Mouse (Mus musculus): ENCODE measurements at regions not wholly inside any gene's neighbourhood (a gene's known extent, or its start where the extent isn't known, plus 50 kb on each side); places are given as distances from the start of the nearest gene placed in this dataset.

- H3K4me3 ChIP-seq (ENCODE audit: low read depth, low read length), result no peak overlapping the region
- H3K27me3 ChIP-seq (ENCODE audit: control insufficient read depth, insufficient read depth, low read length), result no peaks in the 10 kb centered on the region
- ATAC-seq (ENCODE audit: insufficient number of reproducible peaks, insufficient read depth, low FRiP score, low read depth), result no peak
- WGBS, result 83% methylated on average over 4 of the region's 4 CpGs
- H3K4me1 ChIP-seq (ENCODE audit: control insufficient read depth, insufficient read depth, low read length), result no peaks in the 10 kb centered on the region
- H3K9me3 ChIP-seq (ENCODE audit: control insufficient read depth, low read depth, low read length), result no peaks in the 10 kb centered on the region
- no peaks in the 10 kb centered on the region for H3K36me3 ChIP-seq (ENCODE audit: control insufficient read depth, insufficient read depth, low read length)
- H3K9ac ChIP-seq (replicated peaks; ENCODE audit: low read depth, low read length), result no peak overlapping the region
- no peak overlapping the region for H3K27ac ChIP-seq (ENCODE audit: low read length)
- H3K4me2 ChIP-seq (replicated peaks; ENCODE audit: low read depth, low read length), result no peak overlapping the region
Measured at GRCm38 (mm10) chr19:15047306-15047868, 449.5 kb upstream of the Tle4 start.

DNA sequence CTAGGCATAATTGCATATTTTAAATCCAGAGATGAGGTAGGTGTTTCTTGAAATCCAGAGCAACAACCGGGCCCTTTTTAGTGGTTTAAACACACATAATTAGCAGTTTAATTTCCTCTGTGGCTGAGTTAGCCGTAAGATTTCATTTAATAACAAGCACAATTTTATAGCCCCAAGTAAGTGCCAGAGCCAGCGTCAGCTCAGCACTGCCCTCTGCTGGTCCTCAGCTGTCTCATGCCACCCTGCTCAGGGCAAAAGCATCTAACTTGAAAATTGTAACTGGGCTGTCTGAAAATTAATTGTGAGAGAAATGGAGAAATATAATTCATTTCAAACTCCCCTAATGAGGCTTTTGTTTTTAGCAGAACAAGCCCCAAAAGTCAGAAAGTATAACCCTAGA lies 437.7 kb upstream of the Tle4 start:
- ATAC-seq (ENCODE audit: insufficient number of reproducible peaks, insufficient read depth, low FRiP score, low read depth), result no peak
- Histone ChIP-seq H3K4me2 (replicated peaks; ENCODE audit: low read depth, low read length) (no peak overlapping the region), H3K27ac (ENCODE audit: low read length) (no peak overlapping the region), H3K36me3 (ENCODE audit: control insufficient read depth, insufficient read depth, low read length) (no peaks in the 10 kb centered on the region), H3K27me3 (ENCODE audit: control insufficient read depth, insufficient read depth, low read length) (no peaks in the 10 kb centered on the region), H3K9ac (replicated peaks; ENCODE audit: low read depth, low read length) (no peak overlapping the region), H3K4me1 (ENCODE audit: control insufficient read depth, insufficient read depth, low read length) (no peaks in the 10 kb centered on the region), H3K9me3 (ENCODE audit: control insufficient read depth, low read depth, low read length) (no peaks in the 10 kb centered on the region), H3K4me3 (ENCODE audit: low read depth, low read length) (no peak overlapping the region)
- WGBS, result 15% methylated on average over 3 of the region's 3 CpGs

DNA sequence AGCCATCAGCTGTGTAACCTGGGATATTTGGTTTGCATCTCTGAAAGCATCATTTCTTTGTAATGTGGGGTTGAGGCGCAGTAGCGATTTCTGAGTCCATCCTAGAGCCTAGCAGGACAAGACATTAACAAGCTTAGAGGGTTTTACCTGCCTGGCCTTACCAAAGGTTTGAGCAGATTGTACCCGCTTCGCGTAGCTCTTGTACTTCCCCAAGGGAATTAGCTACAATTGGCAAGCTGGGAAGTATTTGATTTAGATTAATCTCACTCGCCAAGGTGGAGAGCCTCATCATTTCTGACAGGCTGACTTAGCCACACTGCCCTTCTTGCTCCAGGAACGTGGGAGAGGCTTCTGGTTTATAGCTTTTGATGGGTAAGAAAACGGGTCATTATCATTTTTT lies 436.1 kb upstream of the Tle4 start:
- Histone ChIP-seq H3K9me3 (ENCODE audit: control insufficient read depth, low read depth, low read length) (no peaks in the 10 kb centered on the region), H3K9ac (replicated peaks; ENCODE audit: low read depth, low read length) (no peak overlapping the region), H3K4me1 (ENCODE audit: control insufficient read depth, insufficient read depth, low read length) (no peaks in the 10 kb centered on the region), H3K36me3 (ENCODE audit: control insufficient read depth, insufficient read depth, low read length) (no peaks in the 10 kb centered on the region), H3K4me3 (ENCODE audit: low read depth, low read length) (no peak overlapping the region), H3K4me2 (replicated peaks; ENCODE audit: low read depth, low read length) (no peak overlapping the region), H3K27me3 (ENCODE audit: control insufficient read depth, insufficient read depth, low read length) (no peaks in the 10 kb centered on the region), H3K27ac (ENCODE audit: low read length) (no peak overlapping the region)
- ATAC-seq (ENCODE audit: insufficient number of reproducible peaks, insufficient read depth, low FRiP score, low read depth), result no peak
- WGBS, result 61% methylated on average over 8 of the region's 8 CpGs

- H3K4me2 ChIP-seq (replicated peaks; ENCODE audit: low read depth, low read length), result no peak overlapping the region
- ATAC-seq (ENCODE audit: insufficient number of reproducible peaks, insufficient read depth, low FRiP score, low read depth), result no peak
- H3K9ac ChIP-seq (replicated peaks; ENCODE audit: low read depth, low read length), result no peak overlapping the region
- no peaks in the 10 kb centered on the region for H3K27me3 ChIP-seq (ENCODE audit: control insufficient read depth, insufficient read depth, low read length)
- no peak overlapping the region for H3K4me3 ChIP-seq (ENCODE audit: low read depth, low read length)
- WGBS, result 76% methylated on average over 5 of the region's 5 CpGs
- no peak overlapping the region for H3K27ac ChIP-seq (ENCODE audit: low read length)
- no peaks in the 10 kb centered on the region for H3K9me3 ChIP-seq (ENCODE audit: control insufficient read depth, low read depth, low read length)
- no peaks in the 10 kb centered on the region for H3K4me1 ChIP-seq (ENCODE audit: control insufficient read depth, insufficient read depth, low read length)
- H3K36me3 ChIP-seq (ENCODE audit: control insufficient read depth, insufficient read depth, low read length), result no peaks in the 10 kb centered on the region
Measured at GRCm38 (mm10) chr19:15033396-15033795, 435.5 kb upstream of the Tle4 start.

GRCm38 (mm10) chr19:15032297-15032947 lies 434.6 kb upstream of the Tle4 start:
- Histone ChIP-seq H3K9ac (replicated peaks; ENCODE audit: low read depth, low read length) (no peak overlapping the region), H3K27ac (ENCODE audit: low read length) (no peak overlapping the region), H3K36me3 (ENCODE audit: control insufficient read depth, insufficient read depth, low read length) (no peaks in the 10 kb centered on the region), H3K4me2 (replicated peaks; ENCODE audit: low read depth, low read length) (no peak overlapping the region), H3K4me3 (ENCODE audit: low read depth, low read length) (no peak overlapping the region), H3K27me3 (ENCODE audit: control insufficient read depth, insufficient read depth, low read length) (no peaks in the 10 kb centered on the region), H3K9me3 (ENCODE audit: control insufficient read depth, low read depth, low read length) (no peaks in the 10 kb centered on the region), H3K4me1 (ENCODE audit: control insufficient read depth, insufficient read depth, low read length) (no peaks in the 10 kb centered on the region)
- WGBS, result 65% methylated on average over 9 of the region's 9 CpGs
- no peak for ATAC-seq (ENCODE audit: insufficient number of reproducible peaks, insufficient read depth, low FRiP score, low read depth)

DNA sequence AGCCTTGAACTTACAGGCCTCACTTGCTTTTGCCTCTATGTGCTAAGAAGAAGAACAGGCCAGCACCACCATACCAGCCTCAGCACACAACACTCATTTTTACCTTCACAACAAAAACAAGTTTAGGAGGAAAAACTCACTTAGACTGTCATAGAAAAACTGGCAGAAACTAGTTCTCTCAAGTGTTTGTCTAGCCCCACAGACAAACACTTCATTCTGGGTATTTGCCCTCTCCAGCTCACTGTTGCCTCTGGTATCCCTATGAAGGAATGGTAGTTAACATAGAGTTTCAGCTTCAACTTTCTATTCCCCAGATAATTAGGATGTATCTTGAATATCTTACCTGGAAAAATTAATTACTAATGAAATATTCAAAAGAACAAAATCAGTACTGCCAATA lies 433.6 kb upstream of the Tle4 start:
- Histone ChIP-seq H3K36me3 (ENCODE audit: control insufficient read depth, insufficient read depth, low read length) (no peaks in the 10 kb centered on the region), H3K4me2 (replicated peaks; ENCODE audit: low read depth, low read length) (no peak overlapping the region), H3K9ac (replicated peaks; ENCODE audit: low read depth, low read length) (no peak overlapping the region), H3K27ac (ENCODE audit: low read length) (no peak overlapping the region), H3K27me3 (ENCODE audit: control insufficient read depth, insufficient read depth, low read length) (no peaks in the 10 kb centered on the region), H3K4me3 (ENCODE audit: low read depth, low read length) (no peak overlapping the region), H3K9me3 (ENCODE audit: control insufficient read depth, low read depth, low read length) (no peaks in the 10 kb centered on the region), H3K4me1 (ENCODE audit: control insufficient read depth, insufficient read depth, low read length) (no peaks in the 10 kb centered on the region)
- no peak for ATAC-seq (ENCODE audit: insufficient number of reproducible peaks, insufficient read depth, low FRiP score, low read depth)

- Histone ChIP-seq H3K4me2 (replicated peaks; ENCODE audit: low read depth, low read length) (no peak overlapping the region), H3K36me3 (ENCODE audit: control insufficient read depth, insufficient read depth, low read length) (no peaks in the 10 kb centered on the region), H3K4me3 (ENCODE audit: low read depth, low read length) (no peak overlapping the region), H3K9me3 (ENCODE audit: control insufficient read depth, low read depth, low read length) (no peaks in the 10 kb centered on the region), H3K9ac (replicated peaks; ENCODE audit: low read depth, low read length) (no peak overlapping the region), H3K27ac (ENCODE audit: low read length) (no peak overlapping the region), H3K4me1 (ENCODE audit: control insufficient read depth, insufficient read depth, low read length) (no peaks in the 10 kb centered on the region), H3K27me3 (ENCODE audit: control insufficient read depth, insufficient read depth, low read length) (no peaks in the 10 kb centered on the region)
- 65% methylated on average over 3 of the region's 3 CpGs for WGBS
- no peak for ATAC-seq (ENCODE audit: insufficient number of reproducible peaks, insufficient read depth, low FRiP score, low read depth)
Measured at GRCm38 (mm10) chr19:15003596-15003995, 405.7 kb upstream of the Tle4 start.

DNA sequence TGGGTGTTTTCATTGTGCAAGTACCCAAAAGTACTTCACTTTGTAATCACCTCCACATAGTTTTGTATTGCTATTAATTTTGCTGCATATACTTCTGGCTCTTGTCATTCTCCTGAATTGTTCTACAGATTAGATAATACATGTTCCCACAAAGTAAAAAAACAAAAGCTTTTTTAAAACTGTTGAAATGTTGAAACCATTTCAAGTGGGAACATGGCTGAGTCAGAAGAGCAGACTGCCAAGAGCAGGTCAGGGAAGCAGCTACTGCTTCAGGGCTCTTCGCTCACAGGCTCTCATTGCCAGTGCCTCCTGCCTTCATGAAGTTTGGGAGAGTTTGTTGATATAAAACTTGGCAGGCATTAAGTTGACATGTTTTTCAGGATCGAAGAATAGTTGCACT lies 395.5 kb upstream of the Tle4 start:
- Histone ChIP-seq H3K4me1 (ENCODE audit: control insufficient read depth, insufficient read depth, low read length) (no peaks in the 10 kb centered on the region), H3K27ac (ENCODE audit: low read length) (no peak overlapping the region), H3K27me3 (ENCODE audit: control insufficient read depth, insufficient read depth, low read length) (no peaks in the 10 kb centered on the region), H3K4me2 (replicated peaks; ENCODE audit: low read depth, low read length) (no peak overlapping the region), H3K9me3 (ENCODE audit: control insufficient read depth, low read depth, low read length) (no peaks in the 10 kb centered on the region), H3K9ac (replicated peaks; ENCODE audit: low read depth, low read length) (no peak overlapping the region), H3K36me3 (ENCODE audit: control insufficient read depth, insufficient read depth, low read length) (no peaks in the 10 kb centered on the region), H3K4me3 (ENCODE audit: low read depth, low read length) (no peak overlapping the region)
- no peak for ATAC-seq (ENCODE audit: insufficient number of reproducible peaks, insufficient read depth, low FRiP score, low read depth)
- 70% methylated on average over 2 of the region's 2 CpGs for WGBS

GRCm38 (mm10) chr19:14970161-14970560 lies 372.3 kb upstream of the Tle4 start:
- H3K9me3 ChIP-seq (ENCODE audit: control insufficient read depth, low read depth, low read length), result no peaks in the 10 kb centered on the region
- no peaks in the 10 kb centered on the region for H3K36me3 ChIP-seq (ENCODE audit: control insufficient read depth, insufficient read depth, low read length)
- no peak overlapping the region for H3K4me3 ChIP-seq (ENCODE audit: low read depth, low read length)
- no peak overlapping the region for H3K4me2 ChIP-seq (replicated peaks; ENCODE audit: low read depth, low read length)
- H3K9ac ChIP-seq (replicated peaks; ENCODE audit: low read depth, low read length), result no peak overlapping the region
- no peaks in the 10 kb centered on the region for H3K27me3 ChIP-seq (ENCODE audit: control insufficient read depth, insufficient read depth, low read length)
- no peak overlapping the region for H3K27ac ChIP-seq (ENCODE audit: low read length)
- no peak for ATAC-seq (ENCODE audit: insufficient number of reproducible peaks, insufficient read depth, low FRiP score, low read depth)
- WGBS, result 14% methylated on average over 1 of the region's 1 CpGs
- H3K4me1 ChIP-seq (ENCODE audit: control insufficient read depth, insufficient read depth, low read length), result no peaks in the 10 kb centered on the region
